Mouse (Mus musculus) ES-Bruce4 (cell line): Measurements from ENCODE around the gene Tmem106a.
"Not testable (repeated sequence)": the region's sequence is repeated elsewhere in the genome, so short reads cannot be mapped to it uniquely, and the experiment has no call there.

Source experiments
- CTCF ChIP-seq: IDR thresholded peaks from one replicate; pipeline ENCODE4 v1.8.1; 2011; ENCODE audit warnings: low read depth, low read length
- EP300 ChIP-seq: IDR thresholded peaks from 2 replicates; pipeline ENCODE4 v1.6.1; 2011; ENCODE audit warnings: low read depth, low read length; ENCODE audit not compliant: insufficient read depth
- POLR2A ChIP-seq: IDR thresholded peaks from one replicate; pipeline ENCODE4 v1.8.1; 2011; ENCODE audit warnings: low read length; ENCODE audit not compliant: insufficient read depth

DNA sequence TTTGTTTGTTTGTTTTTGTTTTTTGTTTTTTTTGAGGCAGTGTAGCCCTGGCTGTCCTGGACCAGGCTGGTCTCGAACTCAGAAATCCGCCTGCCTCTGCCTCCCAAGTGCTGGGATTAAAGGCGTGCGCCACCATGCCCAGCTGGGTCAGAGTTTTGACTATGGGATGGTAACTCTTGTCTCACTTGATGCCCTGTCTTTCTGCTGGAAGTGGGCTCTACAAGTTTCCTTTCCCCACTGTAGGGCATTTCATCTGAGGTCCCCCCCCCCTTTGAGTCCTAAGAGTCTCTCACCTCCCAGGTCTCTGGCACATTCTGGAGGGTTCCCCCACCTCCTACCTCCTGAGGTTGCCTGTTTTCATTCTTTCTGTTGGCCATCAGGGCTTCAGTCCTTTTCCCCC is 25.1 kb downstream of the Tmem106a start:
- not testable (repeated sequence) for TF ChIP-seq POLR2A, CTCF, EP300
